Mouse (Mus musculus): Measurements from ENCODE around the gene BC117090. TPM values are rescaled to one million over a fixed set of nuclear protein-coding genes. Genes with fewer than 3 reads are reported as not detected.
"Not testable (repeated sequence)": the region's sequence is repeated elsewhere in the genome, so short reads cannot be mapped to it uniquely, and the experiment has no call there.

BC117090 gene
- polyA plus RNA-seq (2015; fragmentation: Nextera tagmentation; extraction: Ambion mirVana), result not detected in 2 replicates

GRCm38 (mm10) chr16:36334232-36334631, at the start of gene BC117090:
Gene BC117090 (minus strand): TSS chr16:36334332.
- WGBS, result 86% methylated on average over 3 of the region's 3 CpGs
- no peak within 1 kb of the TSS for H3K27ac ChIP-seq (replicated peaks)

GRCm38 (mm10) chr16:36367648-36368047, 33.5 kb upstream of the BC117090 start, which contains the start of gene BC100530:
Gene BC100530 (minus strand): TSS chr16:36367748.
- H3K4me1 ChIP-seq (replicated peaks); H3K4me2 ChIP-seq; H3K27ac ChIP-seq (replicated peaks); H3K9me3 ChIP-seq; ATAC-seq (ENCODE audit: low read depth); H3K9ac ChIP-seq; H3K36me3 ChIP-seq; H3K27me3 ChIP-seq; H3K4me3 ChIP-seq: not testable (repeated sequence)
- WGBS, result 85% methylated on average over 3 of the region's 3 CpGs

More at GRCm38 (mm10) chr16:36334232-36334631, at the start of gene BC117090:
- Histone ChIP-seq H3K4me2 (no peak within 1 kb of the TSS), H3K36me3 (no peaks in the 10 kb centered on the region), H3K9me3 (no peaks in the 10 kb centered on the region), H3K27me3 (no peaks in the 10 kb centered on the region), H3K9ac (no peak within 1 kb of the TSS), H3K4me3 (no peak within 1 kb of the TSS), H3K4me1 (replicated peaks) (no peaks in the 10 kb centered on the region)
- no peak for ATAC-seq (ENCODE audit: low read depth)

GRCm38 (mm10) chr16:36337171-36337570, 3.0 kb upstream of the BC117090 start:
- no peak overlapping the region for H3K4me3 ChIP-seq
- ATAC-seq (ENCODE audit: low read depth), result no peak
- no peaks in the 10 kb centered on the region for H3K36me3 ChIP-seq
- no peak overlapping the region for H3K4me2 ChIP-seq
- no peaks in the 10 kb centered on the region for H3K9me3 ChIP-seq
- H3K27me3 ChIP-seq, result no peaks in the 10 kb centered on the region
- no peak overlapping the region for H3K9ac ChIP-seq
- 62% methylated on average over 2 of the region's 2 CpGs for WGBS
- no peaks in the 10 kb centered on the region for H3K4me1 ChIP-seq (replicated peaks)
- no peak overlapping the region for H3K27ac ChIP-seq (replicated peaks)

GRCm38 (mm10) chr16:36319286-36319685, 14.8 kb downstream of the BC117090 start:
- Histone ChIP-seq H3K9me3 (no peaks in the 10 kb centered on the region), H3K27ac (replicated peaks) (no peak overlapping the region), H3K4me1 (replicated peaks) (no peaks in the 10 kb centered on the region), H3K27me3 (no peaks in the 10 kb centered on the region), H3K36me3 (no peaks in the 10 kb centered on the region), H3K4me3 (no peak overlapping the region), H3K9ac (no peak overlapping the region), H3K4me2 (no peak overlapping the region)
- no peak for ATAC-seq (ENCODE audit: low read depth)

- H3K4me1 ChIP-seq (replicated peaks); H3K27me3 ChIP-seq; ATAC-seq (ENCODE audit: low read depth); H3K36me3 ChIP-seq; H3K4me3 ChIP-seq; H3K9ac ChIP-seq; H3K4me2 ChIP-seq; H3K9me3 ChIP-seq; H3K27ac ChIP-seq (replicated peaks): not testable (repeated sequence)
- 72% methylated on average over 6 of the region's 6 CpGs for WGBS
Observed at GRCm38 (mm10) chr16:36316111-36316510, 18.0 kb downstream of the BC117090 start.

- H3K9me3 ChIP-seq, result no peaks in the 10 kb centered on the region
- no peaks in the 10 kb centered on the region for H3K36me3 ChIP-seq
- H3K27me3 ChIP-seq, result no peaks in the 10 kb centered on the region
- no peak for ATAC-seq (ENCODE audit: low read depth)
- H3K4me2 ChIP-seq, result no peak overlapping the region
- H3K9ac ChIP-seq, result no peak overlapping the region
- H3K4me3 ChIP-seq, result no peak overlapping the region
- H3K27ac ChIP-seq (replicated peaks), result no peak overlapping the region
- WGBS, result 87% methylated on average over 4 of the region's 4 CpGs
- H3K4me1 ChIP-seq (replicated peaks), result no peaks in the 10 kb centered on the region
Observed at GRCm38 (mm10) chr16:36307631-36308030, 26.5 kb downstream of the BC117090 start.

GRCm38 (mm10) chr16:36289140-36289539, 45.0 kb downstream of the BC117090 start:
- WGBS, result 87% methylated on average over 4 of the region's 4 CpGs

GRCm38 (mm10) chr16:36276796-36277195, 57.3 kb downstream of the BC117090 start, which contains the start of gene Stfa1:
Gene Stfa1 (plus strand): TSS chr16:36276951.
- H3K4me1 ChIP-seq (replicated peaks); H3K9me3 ChIP-seq; ATAC-seq (ENCODE audit: low read depth); H3K27ac ChIP-seq (replicated peaks); H3K9ac ChIP-seq; H3K27me3 ChIP-seq; H3K4me3 ChIP-seq; H3K36me3 ChIP-seq; H3K4me2 ChIP-seq: not testable (repeated sequence)
- 91% methylated on average over 4 of the region's 4 CpGs for WGBS

More at GRCm38 (mm10) chr16:36289140-36289539, 45.0 kb downstream of the BC117090 start:
- Histone ChIP-seq H3K27me3 (no peaks in the 10 kb centered on the region), H3K4me1 (replicated peaks) (no peaks in the 10 kb centered on the region), H3K9me3 (no peaks in the 10 kb centered on the region), H3K4me3 (no peak overlapping the region), H3K27ac (replicated peaks) (no peak overlapping the region), H3K4me2 (no peak overlapping the region), H3K36me3 (no peaks in the 10 kb centered on the region), H3K9ac (no peak overlapping the region)
- ATAC-seq (ENCODE audit: low read depth), result no peak

Other genes with a start within 250 kb of the BC117090 start
- not detected in 2 replicates for gene Csta1, start 203.1 kb downstream of the BC117090 start, polyA plus RNA-seq (2015; fragmentation: Nextera tagmentation; extraction: Ambion mirVana)
- gene Stfa2l1, start 177.5 kb downstream of the BC117090 start, polyA plus RNA-seq (2015; fragmentation: Nextera tagmentation; extraction: Ambion mirVana), result 0.85 and 0.92 TPM in 2 replicates
- 1.5 and 1.7 TPM in 2 replicates for gene Gm5483, start 150.1 kb downstream of the BC117090 start, polyA plus RNA-seq (2015; fragmentation: Nextera tagmentation; extraction: Ambion mirVana)
- not detected in 2 replicates for gene Gm5416, start 123.9 kb downstream of the BC117090 start, polyA plus RNA-seq (2015; fragmentation: Nextera tagmentation; extraction: Ambion mirVana)
- gene 2010005H15Rik, start 112.9 kb downstream of the BC117090 start, polyA plus RNA-seq (2015; fragmentation: Nextera tagmentation; extraction: Ambion mirVana), result 0.96 TPM in 1 of 2 replicates, not detected in the other
- 3.4 and 3.8 TPM in 2 replicates for gene Stfa1, start 57.4 kb downstream of the BC117090 start, polyA plus RNA-seq (2015; fragmentation: Nextera tagmentation; extraction: Ambion mirVana)
- 3.7 and 3.8 TPM in 2 replicates for gene BC100530, start 33.4 kb upstream of the BC117090 start, polyA plus RNA-seq (2015; fragmentation: Nextera tagmentation; extraction: Ambion mirVana)
- gene Stfa2, start 74.1 kb upstream of the BC117090 start, polyA plus RNA-seq (2015; fragmentation: Nextera tagmentation; extraction: Ambion mirVana), result 0.95 TPM in 1 of 2 replicates, not detected in the other
- gene Stfa3, start 121.1 kb upstream of the BC117090 start, polyA plus RNA-seq (2015; fragmentation: Nextera tagmentation; extraction: Ambion mirVana), result 1.7 TPM in 1 of 2 replicates, not detected in the other
- not detected in 2 replicates for gene Casr, start 227.8 kb upstream of the BC117090 start, polyA plus RNA-seq (2015; fragmentation: Nextera tagmentation; extraction: Ambion mirVana)